Mouse (Mus musculus) erythroid progenitor cell, adult 5-6 weeks (primary cell): ENCODE results near the gene Hoxb3. TPM values are rescaled to one million over a fixed set of nuclear protein-coding genes. Genes with fewer than 3 reads are reported as not detected.

Experiments
- ATAC-seq: replicated peaks from 2 replicates; pipeline ENCODE4 v1.8.0; 2016; ENCODE audit warnings: moderate number of reproducible peaks, mild to moderate bottlenecking, moderate TSS enrichment, inconsistent platforms; ENCODE audit not compliant: poor library complexity, low FRiP score, severe bottlenecking
- total RNA-seq, 2 experiments: library from RNA; stranded (forward) in 1 of 2; stranded (reverse) in 1 of 2; fragments of 150-400 nt in 1 of 2; fragments of 186-747, 209-891 nt in 1 of 2; gene quantifications; 2 replicates each; pipeline versions ENCODE4 v1.2.3 to v1.2.4; 2015 to 2017; ENCODE audit warnings: low replicate concordance in 2 of 2

The Hoxb3 gene
- total RNA-seq, 2 experiments from 2014 or later: not detected

DNA sequence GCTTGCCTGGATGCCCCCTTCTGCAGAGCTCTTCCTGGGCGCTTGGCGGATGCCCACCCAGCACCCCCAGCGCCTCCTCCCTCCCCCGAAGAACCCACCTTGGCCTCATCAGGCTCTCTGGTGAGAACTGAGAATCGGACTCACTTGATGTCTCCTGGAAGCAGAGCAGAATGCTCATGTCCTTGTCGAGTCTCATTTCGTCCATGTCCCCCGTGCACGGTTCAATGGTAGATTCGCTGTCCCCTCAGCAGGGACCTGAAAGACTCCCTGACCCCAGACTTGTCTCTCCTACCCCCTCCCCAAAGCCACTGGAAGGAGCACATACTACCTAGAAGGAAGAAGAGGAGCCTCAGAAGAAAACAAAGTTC lies 22.1 kb upstream of the Hoxb3 start:
- ATAC-seq: no peak

GRCm38 (mm10) chr11:96301837-96302236 lies 21.3 kb upstream of the Hoxb3 start:
- no peak for ATAC-seq

DNA sequence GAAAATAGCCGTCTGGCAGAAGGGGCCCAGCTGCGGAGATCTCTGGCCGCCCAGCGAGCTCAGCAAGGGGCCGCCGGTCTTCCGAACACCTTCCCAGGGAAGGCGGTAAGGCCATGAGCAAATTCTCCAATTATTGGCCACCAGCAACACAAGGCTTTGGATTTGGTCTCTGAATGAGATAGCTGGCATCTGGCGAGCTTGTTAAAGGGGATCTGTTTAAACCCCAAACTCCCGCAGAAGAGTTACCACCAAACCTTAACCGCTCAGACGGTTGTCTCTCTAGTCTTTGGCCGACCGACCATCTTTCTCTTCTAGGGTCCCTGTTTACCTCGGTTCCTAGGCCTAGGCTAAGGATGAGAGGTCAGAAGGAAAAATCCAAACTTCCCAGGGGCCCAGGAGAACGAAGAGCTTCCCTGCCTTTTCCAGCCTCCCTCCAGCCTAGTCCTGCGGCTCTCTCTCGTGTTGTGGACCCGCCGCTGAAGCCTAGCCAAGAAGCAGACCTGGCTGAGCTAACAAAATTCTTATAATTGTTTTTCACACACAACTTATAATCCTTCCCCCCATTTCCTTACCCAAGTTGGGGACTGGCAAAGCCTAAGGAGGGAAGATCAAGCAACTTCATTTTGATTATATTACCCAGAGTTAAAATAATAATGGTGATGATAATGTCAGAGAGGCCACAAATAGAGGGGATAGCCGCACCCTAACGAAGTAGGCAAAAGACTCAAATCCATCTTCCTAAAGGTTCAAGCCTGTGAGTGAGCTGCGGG lies 20.6 kb upstream of the Hoxb3 start:
- no peak for ATAC-seq

- no peak for ATAC-seq
These were observed 19.7 kb upstream of the Hoxb3 start, which contains the start of gene Hoxb5 for GRCm38 (mm10) chr11:96303151-96304099. Gene Hoxb5 (plus strand): TSS chr11:96303336.

GRCm38 (mm10) chr11:96304381-96305195 lies 18.5 kb upstream of the Hoxb3 start:
- no peak for ATAC-seq

DNA sequence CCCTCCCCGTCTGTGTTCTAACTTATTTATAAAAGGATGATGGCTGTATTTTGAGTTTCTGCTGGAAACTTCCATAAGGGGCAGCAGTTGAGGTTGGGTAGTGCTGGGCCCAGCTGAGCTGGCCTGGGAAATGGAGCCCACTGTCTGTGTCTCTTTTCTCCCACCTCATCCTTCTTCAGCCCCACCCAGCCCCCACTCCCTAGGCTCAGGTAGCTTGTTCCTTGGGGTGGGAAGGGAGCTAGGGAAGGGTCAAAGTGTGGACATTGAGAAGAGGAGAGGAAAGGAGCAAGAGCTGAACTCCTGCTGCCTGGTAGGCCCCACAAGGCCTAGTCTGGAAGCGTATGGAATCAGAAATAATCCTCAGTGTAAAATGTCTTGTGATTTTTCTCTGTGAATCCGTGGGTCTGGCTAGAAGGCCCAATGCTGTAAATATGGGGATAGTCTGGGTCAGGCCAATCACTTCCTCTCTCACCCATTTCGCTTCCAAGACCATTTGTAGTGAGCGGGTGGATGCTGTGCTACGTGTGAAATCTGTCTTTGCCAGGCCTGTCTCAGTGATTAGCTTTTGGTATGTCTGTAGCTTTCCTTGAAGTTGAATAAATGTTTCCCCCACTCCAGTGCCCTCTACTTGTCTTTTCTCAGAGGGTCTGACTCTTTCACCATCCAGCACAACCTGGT lies 17.5 kb upstream of the Hoxb3 start:
- no peak for ATAC-seq

- no peak for ATAC-seq
These were observed 16.8 kb upstream of the Hoxb3 start for GRCm38 (mm10) chr11:96306183-96306907.

DNA sequence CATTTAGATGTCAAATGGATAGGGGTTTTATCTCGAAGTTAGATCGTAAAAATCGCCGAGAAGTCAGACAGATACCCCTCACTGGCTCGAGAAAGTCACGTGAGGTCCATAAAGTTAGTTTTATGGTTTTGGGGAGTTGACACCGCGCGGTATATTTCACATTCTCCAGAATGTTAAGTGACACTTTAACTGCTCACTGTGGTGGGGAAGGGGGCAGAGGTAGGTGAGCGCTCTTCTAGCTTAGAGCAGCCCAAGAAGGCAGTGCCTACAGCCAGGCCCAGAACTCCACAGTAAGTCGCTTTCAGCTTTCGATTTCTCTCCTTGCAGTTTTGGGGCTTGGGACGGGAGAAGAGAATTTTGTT lies 16.2 kb upstream of the Hoxb3 start:
- no peak for ATAC-seq

- ATAC-seq: no peak
These were observed 14.4 kb upstream of the Hoxb3 start for GRCm38 (mm10) chr11:96308763-96309162.

GRCm38 (mm10) chr11:96309288-96309687 lies 13.8 kb upstream of the Hoxb3 start:
- no peak for ATAC-seq

- ATAC-seq: no peak
These were observed 12.8 kb upstream of the Hoxb3 start for GRCm38 (mm10) chr11:96310183-96310938.

DNA sequence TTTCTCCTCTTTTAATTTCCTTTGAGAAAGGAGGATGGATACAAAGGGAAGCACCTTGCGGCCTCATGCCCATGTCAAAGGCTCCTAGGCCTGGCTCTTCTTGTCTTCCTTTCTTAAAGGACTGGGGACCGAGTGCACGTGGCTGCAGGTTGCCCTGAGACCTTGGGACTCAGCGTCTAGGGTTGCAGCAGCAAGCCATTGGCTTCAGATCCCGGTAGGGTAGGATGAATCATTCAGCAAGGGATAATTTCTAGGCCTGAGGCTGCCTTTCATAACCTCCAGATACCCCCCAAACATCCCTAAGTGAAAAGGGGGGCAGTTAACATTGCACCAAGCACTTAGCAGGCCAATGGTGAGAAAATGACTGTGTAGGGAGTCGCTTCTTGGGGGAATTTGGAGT lies 12.0 kb upstream of the Hoxb3 start:
- no peak for ATAC-seq

- ATAC-seq: no peak
These were observed 11.4 kb upstream of the Hoxb3 start for GRCm38 (mm10) chr11:96311520-96312417.

DNA sequence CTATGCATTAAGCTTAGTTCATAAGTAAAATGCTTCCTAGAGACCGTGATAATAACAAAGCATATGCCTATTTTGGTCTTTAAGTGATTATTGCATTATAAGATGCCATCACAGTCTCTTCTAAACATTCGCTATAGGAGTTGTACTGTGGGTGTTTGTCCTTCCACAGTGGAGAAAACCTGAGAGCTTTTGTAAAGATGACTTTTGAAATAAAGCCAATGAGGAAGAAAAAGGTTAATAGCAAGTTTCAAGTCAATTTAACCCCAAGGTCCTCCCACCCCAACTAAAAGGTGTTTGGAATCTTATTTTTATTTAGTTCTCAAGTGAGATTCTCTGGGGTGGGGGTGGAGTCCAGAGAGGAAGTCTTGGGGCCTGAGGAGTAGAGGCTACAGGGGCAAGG lies 10.0 kb upstream of the Hoxb3 start:
- ATAC-seq: no peak

DNA sequence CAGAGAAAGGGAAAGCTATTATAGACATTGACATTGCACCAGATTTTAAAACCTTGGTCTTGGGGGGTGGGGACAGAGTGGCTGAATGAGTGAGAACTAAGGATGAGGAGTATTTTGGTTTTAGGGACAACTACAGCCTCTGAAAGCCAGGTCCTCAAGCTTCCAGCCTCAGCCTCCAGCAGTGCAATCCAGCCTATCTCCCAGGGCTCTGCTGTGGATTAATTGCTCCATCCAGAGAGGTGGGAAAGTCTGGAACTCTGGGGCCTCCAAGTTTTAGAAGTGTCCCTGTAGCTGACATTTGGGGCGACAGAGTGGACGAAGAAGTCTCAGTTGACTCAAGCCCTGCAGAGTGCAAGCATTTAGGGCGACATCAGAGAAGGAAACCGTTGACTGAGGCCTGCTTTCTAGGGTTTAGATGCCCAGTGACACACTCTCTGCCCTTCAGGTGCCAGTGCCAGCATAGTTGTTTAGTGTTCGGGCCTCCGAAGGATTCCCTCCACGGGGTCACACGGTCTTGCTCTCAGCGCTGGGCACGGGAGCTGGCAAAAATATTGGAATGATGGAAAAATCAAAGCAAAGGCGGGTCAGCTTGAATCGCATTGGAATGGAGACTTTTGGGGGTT lies 9.2 kb upstream of the Hoxb3 start:
- no peak for ATAC-seq

DNA sequence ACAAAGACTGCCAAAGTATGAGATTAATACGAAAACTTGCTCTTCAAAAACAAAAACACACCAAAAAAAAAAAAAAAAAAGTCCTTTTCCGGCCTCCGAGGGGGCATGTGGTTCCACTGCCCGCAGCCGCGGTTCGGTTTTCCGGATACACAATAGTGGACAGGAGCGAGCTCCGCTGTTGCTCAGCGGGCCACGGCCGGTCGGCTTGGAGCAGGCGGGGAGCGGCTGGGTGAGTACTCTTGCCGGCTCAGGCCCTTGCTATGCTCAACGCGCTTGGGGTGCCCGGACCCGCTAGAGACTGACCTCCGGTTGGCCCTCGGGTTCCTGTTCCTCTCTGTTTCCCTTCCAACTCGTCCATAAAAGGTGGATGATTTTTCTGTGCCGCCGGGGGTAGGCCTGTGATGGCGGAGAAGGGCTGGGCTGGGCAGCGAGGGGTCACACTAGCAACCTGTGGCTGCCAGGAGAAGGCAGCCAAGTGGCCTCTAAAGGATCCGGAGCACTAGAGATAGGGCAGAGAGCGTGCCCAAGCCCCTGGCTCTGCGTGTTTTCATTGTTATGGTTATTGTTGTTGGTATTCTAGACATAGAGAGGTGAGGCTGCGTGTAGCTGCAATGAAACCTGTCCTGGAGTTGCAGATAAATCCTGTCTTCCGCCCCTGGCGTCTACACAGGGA lies 8.3 kb upstream of the Hoxb3 start:
- ATAC-seq: no peak
